21 mouse cellular contexts compared by ENCODE assay signal in genomic region chr1:96410837-96411612, GRCm38 (mm10).
DNase-seq lines count a peak whose midpoint lies in the region; ATAC-seq lines count a peak whose summit lies in the region.
"Had no signal": no experiment of that assay in that cellular context is flagged by ENCODE, and none has a peak within 500 bp of the region (broad histone marks: within the 10 kb centered on the region; RNA-seq: fewer than 3 reads in every experiment).

No protein-coding gene starts in this region.

- no peak overlapping the region for H3K9ac ChIP-seq in midbrain, embryonic 13.5 days (replicated peaks)
- no peak overlapping the region for H3K9ac ChIP-seq in forebrain, embryonic 12.5 days
- no peak overlapping the region for H3K9ac ChIP-seq in forebrain, embryonic 15.5 days (replicated peaks)
- H3K9ac ChIP-seq in neural tube, embryonic 14.5 days (replicated peaks; ENCODE audit: low read depth, low read length) = no peak overlapping the region
- H3K9ac ChIP-seq: kidney, embryonic 15.5 days; limb, embryonic 13.5 days; liver, embryonic 12.5 days had no signal

- no peak overlapping the region for H3K27ac ChIP-seq in midbrain, embryonic 13.5 days
- no peak overlapping the region for H3K27ac ChIP-seq in midbrain, embryonic 10.5 days (replicated peaks)
- no peak overlapping the region for H3K27ac ChIP-seq in forebrain, embryonic 12.5 days
- H3K27ac ChIP-seq in forebrain, embryonic 15.5 days (replicated peaks) = no peak overlapping the region
- peak overlapping the region; percentile 30; the same call in 1 of the 2 replicates for H3K27ac ChIP-seq in neural tube, embryonic 14.5 days (ENCODE audit: low read depth, low read length)
- H3K27ac ChIP-seq: heart, embryonic 10.5 days; kidney, embryonic 15.5 days; limb, embryonic 13.5 days; liver, embryonic 12.5 days had no signal

- DNase-seq in midbrain, embryonic 10.5 days (ENCODE audit: low spot score) = no peak
- no peak for DNase-seq in kidney, postnatal 10 days
- DNase-seq in spleen, postnatal 4 days (ENCODE audit: low spot score in 2 of 2) = no peak
- DNase-seq: adrenal gland, adult 8-10 months; cerebellum, adult 8-10 months; layer of hippocampus, adult 9-11 months; lung, adult 18-20 months; lung, postnatal 10 days; right cerebral cortex, adult 18-20 months; thymus, adult 18-20 months; thymus, postnatal 36 days had no signal

- no peak overlapping the region for H3K4me2 ChIP-seq in midbrain, embryonic 13.5 days (replicated peaks)
- H3K4me2 ChIP-seq in forebrain, embryonic 12.5 days = no peak overlapping the region
- H3K4me2 ChIP-seq in forebrain, embryonic 15.5 days (replicated peaks) = no peak overlapping the region
- no peak overlapping the region for H3K4me2 ChIP-seq in neural tube, embryonic 14.5 days (ENCODE audit: low read depth, low read length)
- H3K4me2 ChIP-seq: kidney, embryonic 15.5 days; limb, embryonic 13.5 days; liver, embryonic 12.5 days had no signal

- H3K9me3 ChIP-seq in midbrain, embryonic 13.5 days = no peaks in the 10 kb centered on the region
- no peaks in the 10 kb centered on the region for H3K9me3 ChIP-seq in midbrain, embryonic 10.5 days (replicated peaks)
- H3K9me3 ChIP-seq in forebrain, embryonic 12.5 days = no peaks in the 10 kb centered on the region
- H3K9me3 ChIP-seq in forebrain, embryonic 15.5 days = no peaks in the 10 kb centered on the region
- H3K9me3 ChIP-seq in neural tube, embryonic 14.5 days (ENCODE audit: control insufficient read depth, low read length) = no peaks in the 10 kb centered on the region
- H3K9me3 ChIP-seq: heart, embryonic 10.5 days; kidney, embryonic 15.5 days; limb, embryonic 13.5 days; liver, embryonic 12.5 days had no signal

- no peaks in the 10 kb centered on the region for H3K36me3 ChIP-seq in midbrain, embryonic 13.5 days
- H3K36me3 ChIP-seq in midbrain, embryonic 10.5 days = no peaks in the 10 kb centered on the region
- no peaks in the 10 kb centered on the region for H3K36me3 ChIP-seq in forebrain, embryonic 12.5 days (replicated peaks)
- H3K36me3 ChIP-seq in forebrain, embryonic 15.5 days = no peaks in the 10 kb centered on the region
- no peaks in the 10 kb centered on the region for H3K36me3 ChIP-seq in neural tube, embryonic 14.5 days (ENCODE audit: control insufficient read depth, insufficient read depth, low read length)
- H3K36me3 ChIP-seq: heart, embryonic 10.5 days; kidney, embryonic 15.5 days; limb, embryonic 13.5 days; liver, embryonic 12.5 days had no signal

- no peaks in the 10 kb centered on the region for H3K27me3 ChIP-seq in midbrain, embryonic 13.5 days
- H3K27me3 ChIP-seq in midbrain, embryonic 10.5 days (ENCODE audit: low read depth, poor library complexity, severe bottlenecking) = no peaks in the 10 kb centered on the region
- H3K27me3 ChIP-seq in forebrain, embryonic 12.5 days = no peaks in the 10 kb centered on the region
- H3K27me3 ChIP-seq in forebrain, embryonic 15.5 days = no peaks in the 10 kb centered on the region
- H3K27me3 ChIP-seq in neural tube, embryonic 14.5 days (ENCODE audit: control insufficient read depth, insufficient read depth, low read length) = no peaks in the 10 kb centered on the region
- H3K27me3 ChIP-seq: kidney, embryonic 15.5 days; limb, embryonic 13.5 days; liver, embryonic 12.5 days had no signal

- H3K4me1 ChIP-seq in midbrain, embryonic 13.5 days (replicated peaks) = no peaks in the 10 kb centered on the region
- no peaks in the 10 kb centered on the region for H3K4me1 ChIP-seq in midbrain, embryonic 10.5 days
- H3K4me1 ChIP-seq in forebrain, embryonic 12.5 days = no peaks in the 10 kb centered on the region
- H3K4me1 ChIP-seq in forebrain, embryonic 15.5 days = no peaks in the 10 kb centered on the region
- no peaks in the 10 kb centered on the region for H3K4me1 ChIP-seq in neural tube, embryonic 14.5 days (ENCODE audit: control insufficient read depth, insufficient read depth, low read length)
- H3K4me1 ChIP-seq: heart, embryonic 10.5 days; kidney, embryonic 15.5 days; limb, embryonic 13.5 days; liver, embryonic 12.5 days had no signal

- no peak overlapping the region for H3K4me3 ChIP-seq in midbrain, embryonic 13.5 days (replicated peaks)
- no peak overlapping the region for H3K4me3 ChIP-seq in midbrain, embryonic 10.5 days
- H3K4me3 ChIP-seq in forebrain, embryonic 12.5 days (replicated peaks) = no peak overlapping the region
- H3K4me3 ChIP-seq in forebrain, embryonic 15.5 days = no peak overlapping the region
- no peak overlapping the region for H3K4me3 ChIP-seq in neural tube, embryonic 14.5 days (ENCODE audit: low read depth, low read length)
- H3K4me3 ChIP-seq: heart, embryonic 10.5 days; kidney, embryonic 15.5 days; limb, embryonic 13.5 days; liver, embryonic 12.5 days had no signal

- peak; percentile 45; the same call in 1 of the 2 replicates for ATAC-seq in midbrain, embryonic 13.5 days
- peak; percentile 57; the same call in 1 of the 2 replicates for ATAC-seq in forebrain, embryonic 12.5 days (ENCODE audit: low FRiP score)
- peak; percentile 76 for ATAC-seq in forebrain, embryonic 15.5 days (replicated peaks)
- ATAC-seq in neural tube, embryonic 14.5 days (ENCODE audit: low read depth) = peak; percentile 90
- ATAC-seq: activated CD4-positive, CD25-positive, alpha-beta regulatory T cell, adult 4 months; intestine, postnatal 0 days; liver, embryonic 12.5 days had no signal

- 76% methylated on average over 4 of the region's 4 CpGs for WGBS in midbrain, embryonic 13.5 days
- 92% methylated on average over 4 of the region's 4 CpGs for WGBS in midbrain, embryonic 10.5 days
- WGBS in forebrain, embryonic 12.5 days = 73% methylated on average over 4 of the region's 4 CpGs
- WGBS in forebrain, embryonic 15.5 days = 58% methylated on average over 4 of the region's 4 CpGs
- 62% methylated on average over 4 of the region's 4 CpGs for WGBS in neural tube, embryonic 14.5 days
